Mouse (Mus musculus) cortical plate, adult 2 months (tissue): ENCODE measurements around the gene Rps6ka5.

Experiments used
- CTCF ChIP-seq: fragments of 200-500 bp; IDR thresholded peaks from 2 replicates; pipeline ENCODE4 v1.5.1; 2011; ENCODE audit warnings: mild to moderate bottlenecking, control low read depth, low read length; ENCODE audit not compliant: insufficient read depth; ENCODE audit errors: extremely low read depth
- POLR2A ChIP-seq: fragments of 200-500 bp; IDR thresholded peaks from 2 replicates; pipeline ENCODE4 v1.6.1; 2011; ENCODE audit warnings: mild to moderate bottlenecking, low read length, control low read depth; ENCODE audit not compliant: insufficient read depth; ENCODE audit errors: extremely low read depth

- TF ChIP-seq POLR2A (no peak), CTCF (no peak)
Measured at GRCm38 (mm10) chr12:100503659-100504058, 223.1 kb downstream of the Rps6ka5 start.
